Mouse (Mus musculus): ENCODE data around the gene Ccnd3. TPM values are rescaled to one million over a fixed set of nuclear protein-coding genes. Genes with fewer than 3 reads are reported as not detected.
"Not testable (repeated sequence)": the region's sequence is repeated elsewhere in the genome, so short reads cannot be mapped to it uniquely, and the experiment has no call there.

Gene Ccnd3
- polyA plus RNA-seq, 1 experiment from 2014 or later = 530 TPM

DNA sequence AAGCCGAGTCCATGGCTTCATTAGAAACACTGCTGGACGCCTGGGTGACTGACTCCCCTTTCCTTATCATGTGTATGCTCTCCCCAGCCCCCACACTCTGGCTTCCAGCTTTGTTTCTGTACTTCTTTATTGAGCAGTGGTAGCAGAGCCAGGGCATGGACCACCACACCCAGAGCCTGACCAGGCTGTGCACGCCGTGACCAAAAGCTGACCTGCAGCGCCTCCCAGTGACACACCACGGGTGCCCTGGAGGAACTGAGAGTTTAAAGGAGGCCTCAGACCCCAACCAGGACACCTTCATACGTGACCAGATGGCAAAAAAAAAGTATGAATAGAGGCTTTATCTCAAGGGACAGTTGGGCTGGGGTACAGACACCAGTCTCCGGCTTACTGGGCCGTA is 14.1 kb upstream of the Ccnd3 start:
- WGBS = 85% methylated on average over 9 of the region's 9 CpGs

GRCm38 (mm10) chr17:47492731-47493130 is 12.1 kb upstream of the Ccnd3 start:
- Histone ChIP-seq H3K4me3 (ENCODE audit: low read depth, low read length) (no peak overlapping the region), H3K27ac (ENCODE audit: low read depth, low read length) (no peak overlapping the region), H3K4me2 (no peak overlapping the region), H3K9ac (ENCODE audit: low read depth, low read length) (no peak overlapping the region), H3K4me1 (replicated peaks; ENCODE audit: control insufficient read depth, insufficient read depth, low read length) (peaks cover 9% of the 10 kb centered on the region), H3K9me3 (ENCODE audit: control insufficient read depth, low read length) (no peaks in the 10 kb centered on the region), H3K27me3 (replicated peaks; ENCODE audit: control insufficient read depth, insufficient read depth, low read length) (no peaks in the 10 kb centered on the region), H3K36me3 (ENCODE audit: control insufficient read depth, insufficient read depth, low read length) (peaks cover 60% of the 10 kb centered on the region)
- DNase-seq (ENCODE audit: low spot score) (no peak), ATAC-seq (replicated peaks; ENCODE audit: low FRiP score) (no peak)
- WGBS = 85% methylated on average over 6 of the region's 6 CpGs

More for the DNA sequence above, 14.1 kb upstream of the Ccnd3 start:
- Histone ChIP-seq H3K27me3 (replicated peaks; ENCODE audit: control insufficient read depth, insufficient read depth, low read length) (no peaks in the 10 kb centered on the region), H3K4me2 (no peak overlapping the region), H3K9ac (ENCODE audit: low read depth, low read length) (no peak overlapping the region), H3K36me3 (ENCODE audit: control insufficient read depth, insufficient read depth, low read length) (peaks cover 47% of the 10 kb centered on the region), H3K4me1 (replicated peaks; ENCODE audit: control insufficient read depth, insufficient read depth, low read length) (peaks cover 16% of the 10 kb centered on the region), H3K27ac (ENCODE audit: low read depth, low read length) (no peak overlapping the region), H3K9me3 (ENCODE audit: control insufficient read depth, low read length) (no peaks in the 10 kb centered on the region), H3K4me3 (ENCODE audit: low read depth, low read length) (no peak overlapping the region)
- no peak for DNase-seq (ENCODE audit: low spot score)
- ATAC-seq (replicated peaks; ENCODE audit: low FRiP score) = no peak

GRCm38 (mm10) chr17:47493653-47494052 is 11.2 kb upstream of the Ccnd3 start:
- H3K27me3 ChIP-seq (replicated peaks; ENCODE audit: control insufficient read depth, insufficient read depth, low read length) = no peaks in the 10 kb centered on the region
- 82% methylated on average over 6 of the region's 6 CpGs for WGBS
- H3K4me1 ChIP-seq (replicated peaks; ENCODE audit: control insufficient read depth, insufficient read depth, low read length) = peaks cover 9% of the 10 kb centered on the region
- no peak overlapping the region for H3K4me2 ChIP-seq
- DNase-seq (ENCODE audit: low spot score) (no peak), ATAC-seq (replicated peaks; ENCODE audit: low FRiP score) (no peak)
- H3K9me3 ChIP-seq (ENCODE audit: control insufficient read depth, low read length) = no peaks in the 10 kb centered on the region
- no peak overlapping the region for H3K4me3 ChIP-seq (ENCODE audit: low read depth, low read length)
- peaks cover 62% of the 10 kb centered on the region for H3K36me3 ChIP-seq (ENCODE audit: control insufficient read depth, insufficient read depth, low read length)
- no peak overlapping the region for H3K9ac ChIP-seq (ENCODE audit: low read depth, low read length)
- H3K27ac ChIP-seq (ENCODE audit: low read depth, low read length) = peak overlapping the region; percentile 49; the same call in 1 of the 2 replicates

DNA sequence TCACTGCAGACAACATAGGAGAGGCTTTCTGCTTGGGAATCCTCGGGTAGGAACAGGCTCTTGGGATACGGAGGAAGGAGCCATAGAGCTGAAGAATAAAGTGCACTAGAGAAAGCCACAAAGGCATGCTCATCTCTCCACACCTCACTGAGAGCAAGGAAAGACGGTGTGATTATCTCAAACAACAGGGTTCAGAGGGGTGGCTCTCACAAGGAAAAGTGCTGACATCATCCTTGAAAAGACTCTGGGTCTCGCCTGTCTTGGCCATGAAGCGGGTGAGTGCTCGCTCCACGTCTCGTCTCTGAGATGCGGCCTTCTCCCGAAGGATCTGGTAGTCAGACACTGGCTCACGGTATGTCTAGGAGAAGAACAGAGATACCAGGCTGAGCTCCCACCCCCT is 10.7 kb upstream of the Ccnd3 start:
- Histone ChIP-seq H3K27ac (ENCODE audit: low read depth, low read length) (peak overlapping the region; percentile 49; the same call in 1 of the 2 replicates), H3K4me2 (no peak overlapping the region), H3K27me3 (replicated peaks; ENCODE audit: control insufficient read depth, insufficient read depth, low read length) (no peaks in the 10 kb centered on the region), H3K36me3 (ENCODE audit: control insufficient read depth, insufficient read depth, low read length) (peaks cover 62% of the 10 kb centered on the region), H3K9ac (ENCODE audit: low read depth, low read length) (no peak overlapping the region), H3K9me3 (ENCODE audit: control insufficient read depth, low read length) (no peaks in the 10 kb centered on the region), H3K4me1 (replicated peaks; ENCODE audit: control insufficient read depth, insufficient read depth, low read length) (peaks cover 9% of the 10 kb centered on the region), H3K4me3 (ENCODE audit: low read depth, low read length) (no peak overlapping the region)
- ATAC-seq (replicated peaks; ENCODE audit: low FRiP score) (peak; percentile 59; the same call in 1 of the 2 replicates), DNase-seq (ENCODE audit: low spot score) (no peak)
- WGBS = 78% methylated on average over 11 of the region's 11 CpGs

DNA sequence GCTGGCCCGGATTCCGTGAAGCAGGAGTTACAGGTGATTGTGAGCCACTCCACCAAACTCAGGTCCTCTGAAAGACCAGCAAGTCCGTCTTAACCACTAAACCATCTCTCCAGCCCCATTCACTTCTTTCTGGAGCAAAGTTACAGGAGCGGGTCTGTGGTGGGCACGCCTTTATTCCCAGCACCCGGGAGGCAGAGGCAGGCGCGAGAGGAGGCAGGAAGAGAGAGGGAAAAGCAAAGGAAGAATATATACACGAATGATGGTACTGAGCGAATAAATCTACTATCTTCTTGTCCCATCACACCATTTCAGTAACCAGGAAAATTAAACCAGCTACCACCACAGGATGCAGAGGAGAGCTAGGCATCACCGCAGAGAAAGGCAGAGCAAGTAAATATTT is 3.3 kb upstream of the Ccnd3 start:
- peak overlapping the region; percentile 89 for H3K9ac ChIP-seq (ENCODE audit: low read depth, low read length)
- H3K9me3 ChIP-seq (ENCODE audit: control insufficient read depth, low read length) = no peaks in the 10 kb centered on the region
- peaks cover 33% of the 10 kb centered on the region for H3K4me1 ChIP-seq (replicated peaks; ENCODE audit: control insufficient read depth, insufficient read depth, low read length)
- peak overlapping the region; percentile 30; the same call in 1 of the 2 replicates for H3K27ac ChIP-seq (ENCODE audit: low read depth, low read length)
- H3K27me3 ChIP-seq (replicated peaks; ENCODE audit: control insufficient read depth, insufficient read depth, low read length) = no peaks in the 10 kb centered on the region
- H3K4me3 ChIP-seq (ENCODE audit: low read depth, low read length) = peak overlapping the region; percentile 75
- DNase-seq (ENCODE audit: low spot score) = no peak
- WGBS = 6% methylated on average over 11 of the region's 11 CpGs
- H3K4me2 ChIP-seq = peak overlapping the region; percentile 96
- no peak for ATAC-seq (replicated peaks; ENCODE audit: low FRiP score)
- peaks cover 19% of the 10 kb centered on the region for H3K36me3 ChIP-seq (ENCODE audit: control insufficient read depth, insufficient read depth, low read length)

DNA sequence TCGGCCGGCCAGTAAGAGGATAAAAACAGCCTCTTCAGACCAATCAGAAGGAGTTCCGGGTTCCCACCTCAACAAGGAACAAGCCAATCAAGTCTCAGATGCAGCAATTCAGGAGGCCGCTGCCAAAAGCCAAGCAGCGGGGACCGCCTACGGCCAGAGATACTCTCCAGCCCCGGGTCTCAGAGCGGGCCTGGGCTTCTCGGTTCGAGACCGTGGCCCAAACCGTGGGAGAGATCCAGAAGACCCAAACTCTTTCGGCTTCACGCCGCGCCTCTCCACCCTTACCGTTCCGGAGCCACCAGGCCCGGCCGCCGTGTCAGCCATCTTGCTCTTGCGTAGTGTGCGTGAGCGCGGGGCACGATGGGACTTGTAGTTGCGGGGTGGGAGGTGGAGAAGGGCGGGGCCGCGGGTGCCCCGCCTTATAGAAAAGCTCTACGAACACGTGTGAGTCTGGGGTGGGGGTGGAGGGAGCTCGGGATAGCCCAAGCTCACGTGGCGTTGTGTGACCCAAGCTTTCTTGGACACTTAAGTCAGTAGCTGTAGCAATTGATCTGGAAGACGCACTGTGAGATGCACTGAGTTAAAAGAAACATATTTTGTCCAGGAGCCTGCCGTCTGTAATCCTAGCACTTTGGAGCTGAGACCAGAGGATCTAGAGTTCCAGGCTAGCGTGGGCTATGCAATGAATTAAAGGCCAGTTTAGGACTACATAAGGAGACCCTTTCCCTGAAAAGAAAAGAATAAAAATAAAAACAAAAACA is 2.7 kb upstream of the Ccnd3 start, which contains the start of gene Taf8:
Gene Taf8, minus strand, starts transcription at position 347 of the 761 bp plus-strand sequence.
- ATAC-seq (replicated peaks; ENCODE audit: low FRiP score) = peak; percentile 90
- H3K4me3 ChIP-seq (ENCODE audit: low read depth, low read length) = peak within 1 kb of the TSS; percentile 75
- H3K4me1 ChIP-seq (replicated peaks; ENCODE audit: control insufficient read depth, insufficient read depth, low read length) = peaks cover 35% of the 10 kb centered on the region
- H3K9me3 ChIP-seq (ENCODE audit: control insufficient read depth, low read length) = no peaks in the 10 kb centered on the region
- peak within 1 kb of the TSS; percentile 96 for H3K4me2 ChIP-seq
- H3K36me3 ChIP-seq (ENCODE audit: control insufficient read depth, insufficient read depth, low read length) = peaks cover 15% of the 10 kb centered on the region
- H3K27me3 ChIP-seq (replicated peaks; ENCODE audit: control insufficient read depth, insufficient read depth, low read length) = no peaks in the 10 kb centered on the region
- DNase-seq (ENCODE audit: low spot score) = peak; percentile 98
- 3% methylated on average over 40 of the region's 40 CpGs for WGBS
- H3K9ac ChIP-seq (ENCODE audit: low read depth, low read length) = peak within 1 kb of the TSS; percentile 89
- H3K27ac ChIP-seq (ENCODE audit: low read depth, low read length) = peak within 1 kb of the TSS; percentile 67

GRCm38 (mm10) chr17:47502707-47503045 is 2.2 kb upstream of the Ccnd3 start:
- not testable (repeated sequence) for H3K4me3 ChIP-seq (ENCODE audit: low read depth, low read length); H3K9ac ChIP-seq (ENCODE audit: low read depth, low read length); ATAC-seq (replicated peaks; ENCODE audit: low FRiP score); H3K9me3 ChIP-seq (ENCODE audit: control insufficient read depth, low read length); H3K27me3 ChIP-seq (replicated peaks; ENCODE audit: control insufficient read depth, insufficient read depth, low read length); DNase-seq (ENCODE audit: low spot score); H3K27ac ChIP-seq (ENCODE audit: low read depth, low read length)
- Histone ChIP-seq H3K4me1 (replicated peaks; ENCODE audit: control insufficient read depth, insufficient read depth, low read length) (peaks cover 41% of the 10 kb centered on the region), H3K4me2 (peak overlapping the region; percentile 96), H3K36me3 (ENCODE audit: control insufficient read depth, insufficient read depth, low read length) (peaks cover 12% of the 10 kb centered on the region)
- WGBS = 73% methylated on average over 6 of the region's 6 CpGs

DNA sequence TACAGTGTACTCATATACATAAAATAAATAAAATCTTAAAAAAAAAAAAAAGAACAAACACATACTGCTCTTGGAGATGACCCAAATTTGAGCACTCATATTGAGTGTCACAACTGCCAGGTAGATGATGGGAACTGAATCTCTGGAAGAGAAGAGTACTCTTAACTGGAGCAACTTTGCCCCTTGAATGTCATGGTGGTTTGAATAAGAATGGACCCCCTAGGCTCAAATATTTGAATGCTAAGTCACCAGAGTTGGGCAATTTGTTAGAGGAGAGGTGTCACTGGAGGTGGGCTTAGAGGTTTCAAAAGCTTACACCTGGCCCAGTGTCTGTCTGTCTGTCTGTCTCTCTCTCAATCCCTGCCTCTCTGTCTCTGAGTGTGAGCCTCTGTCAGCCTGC is 1.2 kb upstream of the Ccnd3 start:
- H3K36me3 ChIP-seq (ENCODE audit: control insufficient read depth, insufficient read depth, low read length) = peaks cover 5% of the 10 kb centered on the region; the same call in 1 of the 2 replicates
- H3K4me3 ChIP-seq (ENCODE audit: low read depth, low read length) = no peak overlapping the region
- no peak for ATAC-seq (replicated peaks; ENCODE audit: low FRiP score)
- no peak overlapping the region; the same call in 1 of the 2 replicates for H3K27ac ChIP-seq (ENCODE audit: low read depth, low read length)
- H3K9me3 ChIP-seq (ENCODE audit: control insufficient read depth, low read length) = no peaks in the 10 kb centered on the region
- peaks cover 49% of the 10 kb centered on the region for H3K4me1 ChIP-seq (replicated peaks; ENCODE audit: control insufficient read depth, insufficient read depth, low read length)
- H3K4me2 ChIP-seq = no peak overlapping the region; the same call in 1 of the 2 replicates
- no peak overlapping the region for H3K9ac ChIP-seq (ENCODE audit: low read depth, low read length)
- no peaks in the 10 kb centered on the region for H3K27me3 ChIP-seq (replicated peaks; ENCODE audit: control insufficient read depth, insufficient read depth, low read length)
- DNase-seq (ENCODE audit: low spot score) = no peak

GRCm38 (mm10) chr17:47504228-47504627 is 623 bp upstream of the Ccnd3 start:
- Histone ChIP-seq H3K36me3 (ENCODE audit: control insufficient read depth, insufficient read depth, low read length) (peaks cover 4% of the 10 kb centered on the region; the same call in 1 of the 2 replicates), H3K9ac (ENCODE audit: low read depth, low read length) (peak overlapping the region; percentile 78), H3K4me3 (ENCODE audit: low read depth, low read length) (peak overlapping the region; percentile 56), H3K27me3 (replicated peaks; ENCODE audit: control insufficient read depth, insufficient read depth, low read length) (no peaks in the 10 kb centered on the region), H3K4me2 (peak overlapping the region; percentile 67), H3K27ac (ENCODE audit: low read depth, low read length) (peak overlapping the region; percentile 77), H3K4me1 (replicated peaks; ENCODE audit: control insufficient read depth, insufficient read depth, low read length) (peaks cover 53% of the 10 kb centered on the region), H3K9me3 (ENCODE audit: control insufficient read depth, low read length) (no peaks in the 10 kb centered on the region)
- DNase-seq (ENCODE audit: low spot score) (no peak), ATAC-seq (replicated peaks; ENCODE audit: low FRiP score) (no peak)
- WGBS = 54% methylated on average over 5 of the region's 5 CpGs

Measured in liver, embryonic 11.5 days (tissue).